Mouse (Mus musculus) hindbrain, embryonic 16.5 days (tissue): ENCODE results near the gene Gm10197. TPM values are rescaled to one million over a fixed set of nuclear protein-coding genes. Genes with fewer than 3 reads are reported as not detected.

Source experiments
- polyA plus RNA-seq: library from polyadenylated mRNA; unstranded; fragments of >200 nt; fragmentation: Nextera tagmentation; extraction: Ambion mirVana; gene quantifications from 2 replicates; pipeline ENCODE4 v1.2.1, GENCODE M21; 2015

Gene Gm10197
- polyA plus RNA-seq, 1 experiment from 2014 or later: not detected

Other genes starting within 250 kb of the Gm10197 start
- 48.5 and 51.6 TPM in 2 replicates for gene Add3, start 231.3 kb downstream of the Gm10197 start, polyA plus RNA-seq
- 18.9 and 27.8 TPM in 2 replicates for gene Mxi1, start 61.2 kb downstream of the Gm10197 start, polyA plus RNA-seq
- gene Smndc1, start 18.8 kb upstream of the Gm10197 start, polyA plus RNA-seq: 26.9 and 29.8 TPM in 2 replicates
- gene Dusp5, start 157.3 kb upstream of the Gm10197 start, polyA plus RNA-seq: 7.6 and 8.2 TPM in 2 replicates
- 206 and 244 TPM in 2 replicates for gene Nutf2-ps1, start 217.3 kb upstream of the Gm10197 start, polyA plus RNA-seq
- 49.9 and 50.0 TPM in 2 replicates for gene Smc3, start 228.6 kb upstream of the Gm10197 start, polyA plus RNA-seq